Mouse (Mus musculus) G1E (cell line): Measurements from ENCODE around the gene Desi1.

Experiments
- CTCF ChIP-seq: IDR thresholded peaks from 2 replicates; pipeline ENCODE4 v1.5.1; 2012; ENCODE audit warnings: low read depth, low read length, inconsistent platforms, mixed read lengths
- GATA1 ChIP-seq: IDR thresholded peaks from 2 replicates; pipeline ENCODE4 v1.6.1; 2012; ENCODE audit warnings: borderline replicate concordance, low read length, inconsistent platforms, mixed read lengths
- GATA2 ChIP-seq: IDR thresholded peaks from 2 replicates; pipeline ENCODE4 v1.6.1; 2012; ENCODE audit warnings: low read depth, low read length, inconsistent platforms, borderline replicate concordance
- POLR2AphosphoS5 ChIP-seq: IDR thresholded peaks from 2 replicates; pipeline ENCODE4 v1.6.1; 2012; ENCODE audit warnings: low read depth, low read length, inconsistent platforms; ENCODE audit not compliant: insufficient replicate concordance
- TAL1 ChIP-seq: conservative IDR thresholded peaks from 2 replicates; pipeline ENCODE4 v1.6.1; 2012; ENCODE audit warnings: low read depth, low read length, inconsistent platforms, mixed read lengths

DNA sequence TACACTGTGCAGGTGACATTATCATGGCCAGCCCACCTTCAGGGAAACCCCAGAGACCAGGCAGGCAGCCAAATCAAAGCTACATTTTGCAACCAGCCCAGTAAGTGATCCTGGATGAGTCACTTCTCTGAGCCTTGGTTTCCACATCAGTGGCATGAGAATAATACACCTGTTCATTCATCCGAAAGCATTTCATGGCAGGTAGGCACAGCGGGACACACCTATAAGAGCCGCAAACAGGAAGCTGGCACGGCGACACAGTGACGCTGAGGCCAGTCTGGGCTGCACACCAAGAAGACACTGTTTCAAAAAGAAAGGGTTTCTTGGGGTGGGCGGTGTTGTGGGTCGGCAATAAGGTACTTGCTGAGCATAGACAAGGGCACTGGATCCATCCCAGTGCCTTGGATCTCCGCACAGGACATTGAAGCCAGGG, 79.5 kb downstream of the Desi1 start:
- TF ChIP-seq CTCF = no peak
- no peak for TF ChIP-seq GATA1
- no peak for TF ChIP-seq TAL1
- no peak for TF ChIP-seq POLR2AphosphoS5
- TF ChIP-seq GATA2 = no peak
